Mouse (Mus musculus) heart, postnatal 36 days (tissue): ENCODE results near the gene Cylc1. TPM values are rescaled to one million over a fixed set of nuclear protein-coding genes. Genes with fewer than 3 reads are reported as not detected.

ENCODE experiments used
- DNase-seq, 2 experiments: peaks; one replicate each; pipeline ENCODE4 v3.0.0; 2021 to 2022
- intact Hi-C: fragments of 180-260 bp; cut with DNase I; formaldehyde crosslinking; loops from one replicate; pipeline ENCODE4 v1.15.1; 2025
- total RNA-seq, 2 experiments: library from RNA; stranded (reverse); gene quantifications; 2 replicates each; pipeline ENCODE4 v1.2.3; 2021

Cylc1 gene
- total RNA-seq: not detected

GRCm38 (mm10) chrX:111110118-111110517 is at the start of gene Cylc1:
TSS of gene Cylc1 (plus strand) at chrX:111110418.
- intact Hi-C loops: no loop called here

GRCm38 (mm10) chrX:111078680-111079079 is 31.5 kb upstream of the Cylc1 start:
- intact Hi-C loops: no loop called here
- no peak for DNase-seq

More at GRCm38 (mm10) chrX:111110118-111110517, at the start of gene Cylc1:
- DNase-seq: no peak

GRCm38 (mm10) chrX:111168040-111168439 is 57.8 kb downstream of the Cylc1 start, which contains the start of gene Gm10112:
TSS of gene Gm10112 (plus strand) at chrX:111168340.
- DNase-seq: no peak
- intact Hi-C loops: no loop called here

Other genes starting within 250 kb of the Cylc1 start
- gene Gm10112, start 57.9 kb downstream of the Cylc1 start, total RNA-seq: not detected